Mouse (Mus musculus): ENCODE results near the gene Ikbip. TPM values are rescaled to one million over a fixed set of nuclear protein-coding genes. Genes with fewer than 3 reads are reported as not detected.

Ikbip gene
- polyA plus RNA-seq, 1 experiment from 2014 or later: 48.8 TPM

DNA sequence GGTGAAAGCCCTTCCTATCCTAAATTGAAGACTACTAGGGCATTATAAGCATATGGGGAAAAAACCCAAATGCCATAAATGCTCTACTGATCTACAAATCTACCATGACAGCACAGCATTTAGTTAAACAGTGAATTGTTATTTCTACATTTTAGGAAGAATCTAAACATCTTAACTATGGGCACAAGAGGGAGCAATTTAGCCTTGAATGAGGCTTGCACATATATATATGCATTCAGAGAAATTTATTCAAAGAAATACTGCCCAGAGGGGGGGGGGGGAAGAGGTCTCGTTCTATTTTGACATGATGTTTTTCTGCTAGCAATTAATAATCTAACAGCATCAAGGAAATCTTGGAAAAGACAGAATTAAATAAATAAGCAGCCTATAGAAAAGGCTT lies 11.0 kb upstream of the Ikbip start:
- WGBS: 31% methylated on average over 1 of the region's 1 CpGs
- H3K36me3 ChIP-seq (ENCODE audit: insufficient read depth): peaks cover 41% of the 10 kb centered on the region
- ATAC-seq (ENCODE audit: insufficient read depth) (no peak), DNase-seq (peak; percentile 71)
- H3K27me3 ChIP-seq (ENCODE audit: insufficient read depth, low read length): no peaks in the 10 kb centered on the region
- no peaks in the 10 kb centered on the region for H3K4me1 ChIP-seq (ENCODE audit: insufficient read depth)
- peak; percentile 36; the same call in 1 of the 2 replicates for TF ChIP-seq CTCF (IDR thresholded peaks at IDR 0.05; ENCODE audit: low read depth)
- H3K4me2 ChIP-seq: no peak overlapping the region
- H3K27ac ChIP-seq (ENCODE audit: low read depth): no peak overlapping the region
- H3K4me3 ChIP-seq (ENCODE audit: low read depth, low read length): no peak overlapping the region
- H3K9me3 ChIP-seq (ENCODE audit: low read depth, low read length): no peaks in the 10 kb centered on the region
- no peak overlapping the region for H3K9ac ChIP-seq

DNA sequence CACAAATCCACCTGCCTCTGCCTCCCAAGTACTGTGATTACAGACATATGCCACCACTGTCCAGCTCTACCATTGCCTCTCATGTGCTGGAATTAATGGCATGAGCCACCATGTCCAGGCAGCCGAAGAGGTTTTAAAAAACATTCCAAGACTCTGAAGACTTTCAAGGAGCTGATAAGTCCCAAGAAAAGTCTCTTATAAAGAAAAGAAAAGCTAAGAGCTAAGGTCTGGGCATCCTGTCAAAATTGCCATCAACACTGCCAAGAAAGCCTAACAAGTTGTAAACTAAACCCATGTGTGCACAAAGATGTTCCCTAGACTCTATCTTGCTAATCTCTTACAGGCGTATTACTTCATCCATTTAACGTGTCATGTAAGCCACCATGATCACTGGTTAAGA lies 9.4 kb upstream of the Ikbip start:
- ATAC-seq (ENCODE audit: insufficient read depth) (no peak), DNase-seq (no peak)
- Histone ChIP-seq H3K9me3 (ENCODE audit: low read depth, low read length) (no peaks in the 10 kb centered on the region), H3K4me1 (ENCODE audit: insufficient read depth) (no peaks in the 10 kb centered on the region), H3K9ac (no peak overlapping the region), H3K27me3 (ENCODE audit: insufficient read depth, low read length) (no peaks in the 10 kb centered on the region), H3K36me3 (ENCODE audit: insufficient read depth) (peaks cover 47% of the 10 kb centered on the region), H3K4me2 (no peak overlapping the region), H3K4me3 (ENCODE audit: low read depth, low read length) (no peak overlapping the region), H3K27ac (ENCODE audit: low read depth) (no peak overlapping the region)
- 68% methylated on average over 3 of the region's 3 CpGs for WGBS
- no peak for TF ChIP-seq CTCF (IDR thresholded peaks at IDR 0.05; ENCODE audit: low read depth)

DNA sequence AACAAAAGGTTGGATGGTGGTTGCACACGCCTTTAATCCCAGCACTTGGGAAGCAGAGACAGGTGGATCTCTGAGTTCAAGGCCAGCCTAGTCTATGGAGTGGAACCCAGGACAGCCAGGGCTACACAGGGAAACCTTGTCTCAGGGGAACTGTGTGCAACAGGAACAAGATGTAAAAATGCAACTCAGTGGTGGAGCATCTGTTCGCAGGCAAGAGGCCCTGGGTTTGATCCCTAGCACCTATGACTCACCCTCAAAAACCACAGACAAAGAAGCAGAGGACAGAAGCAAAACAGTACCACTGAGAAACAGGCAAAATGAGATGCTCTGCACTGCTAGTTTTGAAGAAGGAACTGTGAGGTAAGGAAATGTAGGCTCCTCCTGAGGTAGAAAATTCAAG lies 6.1 kb upstream of the Ikbip start:
- Histone ChIP-seq H3K9me3 (ENCODE audit: low read depth, low read length) (no peaks in the 10 kb centered on the region), H3K36me3 (ENCODE audit: insufficient read depth) (peaks cover 53% of the 10 kb centered on the region), H3K27ac (ENCODE audit: low read depth) (no peak overlapping the region), H3K4me3 (ENCODE audit: low read depth, low read length) (no peak overlapping the region), H3K9ac (no peak overlapping the region), H3K4me1 (ENCODE audit: insufficient read depth) (no peaks in the 10 kb centered on the region), H3K27me3 (ENCODE audit: insufficient read depth, low read length) (no peaks in the 10 kb centered on the region), H3K4me2 (no peak overlapping the region)
- DNase-seq (no peak), ATAC-seq (ENCODE audit: insufficient read depth) (no peak)
- 84% methylated on average over 2 of the region's 2 CpGs for WGBS
- TF ChIP-seq CTCF (IDR thresholded peaks at IDR 0.05; ENCODE audit: low read depth): no peak

DNA sequence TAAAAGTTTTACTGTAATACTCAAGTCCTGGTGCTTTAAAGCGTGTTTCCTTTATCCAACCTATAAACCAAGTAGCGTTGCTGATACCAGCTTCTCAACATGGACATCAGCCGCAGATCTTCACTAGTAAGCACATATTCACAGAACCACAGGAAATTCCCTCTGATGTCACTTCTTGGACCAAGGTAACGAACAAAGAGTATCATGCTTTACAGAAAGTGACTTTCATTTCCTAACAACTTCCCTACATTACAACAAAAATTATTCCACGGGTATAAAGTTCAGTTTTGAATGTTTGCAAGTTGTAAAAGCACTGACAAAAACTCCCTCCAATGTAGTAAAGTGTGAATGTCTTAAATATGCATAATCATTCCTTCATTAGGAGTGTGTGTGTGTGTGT lies 2.2 kb upstream of the Ikbip start:
- Histone ChIP-seq H3K4me1 (ENCODE audit: insufficient read depth) (no peaks in the 10 kb centered on the region), H3K27me3 (ENCODE audit: insufficient read depth, low read length) (no peaks in the 10 kb centered on the region), H3K27ac (ENCODE audit: low read depth) (no peak overlapping the region), H3K9ac (no peak overlapping the region), H3K4me2 (0 out of 2 replicates have a peak overlapping the region, but pooled peaks have one; percentile 8), H3K36me3 (ENCODE audit: insufficient read depth) (peaks cover 34% of the 10 kb centered on the region), H3K9me3 (ENCODE audit: low read depth, low read length) (no peaks in the 10 kb centered on the region), H3K4me3 (ENCODE audit: low read depth, low read length) (no peak overlapping the region)
- ATAC-seq (ENCODE audit: insufficient read depth) (no peak), DNase-seq (no peak)
- WGBS: 79% methylated on average over 5 of the region's 5 CpGs
- TF ChIP-seq CTCF (IDR thresholded peaks at IDR 0.05; ENCODE audit: low read depth): no peak

DNA sequence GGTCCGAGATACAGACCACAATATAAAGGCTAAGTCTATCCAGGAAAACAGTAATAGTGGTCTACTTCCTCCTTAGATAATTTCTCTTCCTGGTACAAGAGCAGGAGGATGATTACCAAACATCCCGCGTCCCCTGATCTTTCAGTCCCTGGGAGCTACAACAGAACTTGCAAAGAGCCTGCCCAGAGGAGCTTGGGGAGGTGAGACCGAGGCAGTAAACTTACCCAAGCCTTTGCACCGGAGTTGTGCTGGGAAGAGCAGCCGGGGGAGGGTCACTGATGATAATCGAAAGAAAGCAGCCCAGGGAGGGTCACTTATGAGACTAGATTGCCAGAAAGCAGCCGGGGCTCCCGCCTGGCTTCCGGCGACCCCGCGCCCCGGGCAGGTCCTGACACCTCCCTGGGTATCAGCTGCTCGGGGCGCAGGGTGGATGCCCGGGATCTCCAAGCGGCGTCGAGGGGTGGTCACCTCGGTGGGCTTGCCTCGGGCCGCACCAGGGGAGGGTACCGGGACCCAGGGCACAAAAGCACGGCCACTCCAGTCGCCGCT lies 707 bp upstream of the Ikbip start:
- under 1% methylated on average over 27 of the region's 27 CpGs for WGBS
- no peaks in the 10 kb centered on the region for H3K4me1 ChIP-seq (ENCODE audit: insufficient read depth)
- peak overlapping the region; percentile 84 for H3K27ac ChIP-seq (ENCODE audit: low read depth)
- H3K9me3 ChIP-seq (ENCODE audit: low read depth, low read length): no peaks in the 10 kb centered on the region
- peak overlapping the region; percentile 85 for H3K9ac ChIP-seq
- ATAC-seq (ENCODE audit: insufficient read depth) (no peak; the same call in 1 of the 2 replicates), DNase-seq (peak; percentile 60)
- TF ChIP-seq CTCF (IDR thresholded peaks at IDR 0.05; ENCODE audit: low read depth): no peak
- no peaks in the 10 kb centered on the region for H3K27me3 ChIP-seq (ENCODE audit: insufficient read depth, low read length)
- H3K36me3 ChIP-seq (ENCODE audit: insufficient read depth): peaks cover 20% of the 10 kb centered on the region
- peak overlapping the region; percentile 78 for H3K4me2 ChIP-seq
- H3K4me3 ChIP-seq (ENCODE audit: low read depth, low read length): peak overlapping the region; percentile 95

DNA sequence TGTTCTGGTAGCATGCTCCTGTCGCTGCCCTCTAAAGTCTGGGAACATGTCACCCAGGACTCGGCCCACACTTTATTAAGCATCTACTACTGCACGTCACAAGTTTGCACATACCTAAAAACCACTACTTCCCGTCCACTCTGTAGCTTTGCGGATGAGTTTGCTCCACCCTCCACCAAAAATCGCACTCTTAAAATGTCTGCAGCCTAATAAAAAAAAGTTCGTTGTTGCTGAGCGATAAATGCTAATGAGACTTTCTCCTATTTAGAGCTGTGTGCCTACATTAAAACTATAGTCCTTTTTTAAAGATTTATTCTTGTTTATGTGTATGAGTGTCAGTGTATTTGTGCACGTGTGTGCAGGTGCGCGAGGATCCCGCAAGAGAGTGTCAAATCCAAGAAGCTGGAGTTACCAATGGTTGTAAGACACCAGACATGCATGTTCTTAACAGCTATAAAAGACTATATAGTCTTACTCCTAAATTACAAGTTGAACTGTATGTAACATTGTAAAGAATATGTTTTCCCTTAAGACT lies 720 bp downstream of the Ikbip start:
- Histone ChIP-seq H3K27me3 (ENCODE audit: insufficient read depth, low read length) (no peaks in the 10 kb centered on the region), H3K4me2 (peak overlapping the region; percentile 78), H3K36me3 (ENCODE audit: insufficient read depth) (peaks cover 9% of the 10 kb centered on the region), H3K4me1 (ENCODE audit: insufficient read depth) (no peaks in the 10 kb centered on the region), H3K4me3 (ENCODE audit: low read depth, low read length) (peak overlapping the region; percentile 95), H3K27ac (ENCODE audit: low read depth) (peak overlapping the region; percentile 73; the same call in 1 of the 2 replicates), H3K9ac (peak overlapping the region; percentile 84), H3K9me3 (ENCODE audit: low read depth, low read length) (no peaks in the 10 kb centered on the region)
- TF ChIP-seq CTCF (IDR thresholded peaks at IDR 0.05; ENCODE audit: low read depth): no peak
- ATAC-seq (ENCODE audit: insufficient read depth) (peak; percentile 47), DNase-seq (no peak)
- 33% methylated on average over 12 of the region's 12 CpGs for WGBS

DNA sequence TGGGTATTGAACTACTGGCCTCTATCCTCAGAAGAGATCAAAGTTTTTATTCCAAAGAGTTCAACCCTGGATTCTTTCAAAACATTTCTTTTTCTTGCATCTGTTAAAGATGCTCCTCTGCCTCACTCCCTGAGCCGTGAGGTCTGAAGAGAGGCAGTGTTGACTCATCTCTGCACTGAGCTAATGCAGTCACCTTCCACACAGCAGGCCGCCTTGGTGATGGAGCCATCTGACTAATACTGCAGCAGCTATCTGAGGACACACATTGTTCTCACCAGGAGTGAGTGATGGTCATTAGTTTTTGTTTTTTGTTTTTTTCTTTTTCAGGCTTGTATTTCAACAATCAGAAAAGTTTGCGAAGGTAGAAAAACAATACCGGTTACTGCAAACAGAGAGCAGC lies 10.1 kb downstream of the Ikbip start:
- no peak for DNase-seq
- H3K4me2 ChIP-seq: no peak overlapping the region
- H3K9me3 ChIP-seq (ENCODE audit: low read depth, low read length): no peaks in the 10 kb centered on the region
- H3K4me3 ChIP-seq (ENCODE audit: low read depth, low read length): no peak overlapping the region
- H3K27me3 ChIP-seq (ENCODE audit: insufficient read depth, low read length): no peaks in the 10 kb centered on the region
- H3K36me3 ChIP-seq (ENCODE audit: insufficient read depth): peaks cover 25% of the 10 kb centered on the region; the same call in 1 of the 2 replicates
- H3K27ac ChIP-seq (ENCODE audit: low read depth): no peak overlapping the region
- H3K9ac ChIP-seq: no peak overlapping the region
- TF ChIP-seq CTCF (IDR thresholded peaks at IDR 0.05; ENCODE audit: low read depth): no peak
- WGBS: 86% methylated on average over 4 of the region's 4 CpGs
- no peak for ATAC-seq (ENCODE audit: insufficient read depth)
- H3K4me1 ChIP-seq (ENCODE audit: insufficient read depth): no peaks in the 10 kb centered on the region

Measured in lung, embryonic 14.5 days (tissue).